Mouse (Mus musculus): ENCODE results near the gene Gm11273. TPM values are rescaled to one million over a fixed set of nuclear protein-coding genes. Genes with fewer than 3 reads are reported as not detected.
"Not testable (repeated sequence)": the region's sequence is repeated elsewhere in the genome, so short reads cannot be mapped to it uniquely, and the experiment has no call there.

The Gm11273 gene
- 4.8 and 7.3 TPM in 2 replicates for polyA plus RNA-seq (2015; fragmentation: Nextera tagmentation; extraction: Ambion mirVana)

DNA sequence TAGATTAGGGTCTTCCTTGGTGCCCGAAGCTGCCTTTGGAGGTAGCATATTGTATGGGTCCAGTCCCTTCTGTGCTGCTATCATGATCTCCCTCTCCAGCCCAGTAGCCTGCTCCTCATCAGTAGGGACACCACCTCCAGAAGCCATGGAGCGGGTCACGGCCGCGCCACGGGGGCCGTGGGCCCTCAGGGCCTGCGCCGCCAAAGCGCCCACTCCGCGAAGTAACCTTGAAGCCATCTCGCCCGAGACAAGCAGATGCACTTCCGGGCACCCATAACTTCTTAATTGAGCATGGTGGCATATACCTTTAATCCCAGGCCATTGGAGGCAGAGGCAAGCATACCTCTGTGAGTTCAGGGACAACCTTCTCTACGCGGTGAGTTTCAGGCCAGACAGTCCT is at the start of gene Gm11273:
Gm11273 (minus strand) TSS at position 237 of the 400 bp plus-strand sequence.
- H3K4me2 ChIP-seq; H3K27me3 ChIP-seq; ATAC-seq (ENCODE audit: insufficient read depth); H3K4me1 ChIP-seq (replicated peaks); H3K4me3 ChIP-seq (replicated peaks); H3K27ac ChIP-seq (replicated peaks); H3K36me3 ChIP-seq (replicated peaks); H3K9ac ChIP-seq; H3K9me3 ChIP-seq (replicated peaks): not testable (repeated sequence)
- WGBS (ENCODE audit: insufficient replicate concordance) = 84% methylated on average over 17 of the region's 17 CpGs

DNA sequence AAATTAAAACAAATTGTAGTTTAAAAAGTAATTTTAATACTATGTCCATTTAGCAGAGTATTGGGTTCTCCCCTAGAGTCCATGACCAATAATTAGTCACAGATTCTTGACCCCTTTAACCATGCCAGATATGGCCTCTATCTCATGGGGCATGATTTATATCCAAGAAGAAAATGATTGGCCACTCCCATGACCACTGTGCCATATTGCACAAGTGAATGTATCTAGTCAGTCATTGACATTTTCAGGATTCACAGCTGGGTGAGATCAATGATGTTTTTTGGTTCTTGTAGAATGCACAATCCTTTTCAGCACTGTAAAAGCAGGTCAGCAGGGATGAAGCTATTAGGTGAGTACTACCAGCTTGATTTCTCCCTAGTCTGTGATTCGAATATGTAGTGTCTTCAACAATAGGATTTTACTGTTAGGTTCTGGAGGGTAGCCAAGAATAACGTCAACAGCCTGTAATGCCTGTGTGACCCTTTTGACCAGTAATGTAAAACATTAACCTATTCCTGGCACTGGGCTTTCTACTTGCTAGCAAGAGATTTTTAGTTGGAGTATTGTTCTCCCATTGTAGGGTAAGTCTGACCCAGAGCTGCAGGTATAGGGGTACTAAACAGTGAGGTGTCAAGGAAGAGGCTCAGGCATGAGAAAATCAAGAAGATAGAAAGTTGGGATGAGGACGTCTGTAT is 49.3 kb upstream of the Gm11273 start:
- ATAC-seq (ENCODE audit: insufficient read depth) = peak; percentile 49; the same call in 1 of the 2 replicates
- no peak overlapping the region for H3K4me2 ChIP-seq

DNA sequence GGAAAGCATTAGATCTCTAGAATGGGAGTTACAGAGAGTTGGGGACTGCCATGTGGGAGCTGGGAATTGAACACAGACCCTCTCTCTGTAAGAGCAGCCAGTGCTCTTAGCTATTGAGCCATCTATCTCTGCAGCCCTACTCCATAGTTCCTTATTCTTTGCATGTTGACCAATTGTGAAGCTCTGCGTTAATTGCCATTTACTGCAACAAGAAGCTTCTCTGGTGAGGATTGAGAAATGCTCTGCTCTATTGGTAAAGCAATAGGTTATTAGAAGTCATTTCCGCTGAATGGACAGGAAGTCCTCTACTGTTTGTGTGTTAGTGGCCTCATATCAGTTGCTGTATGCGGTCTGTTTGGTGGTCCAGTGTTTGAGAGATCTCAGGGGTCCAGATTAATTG is 48.3 kb upstream of the Gm11273 start:
- ATAC-seq (ENCODE audit: insufficient read depth) = no peak
- no peak overlapping the region for H3K4me3 ChIP-seq (replicated peaks)
- no peak overlapping the region for H3K4me2 ChIP-seq
- no peaks in the 10 kb centered on the region for H3K4me1 ChIP-seq (replicated peaks)
- 51% methylated on average over 3 of the region's 3 CpGs for WGBS (ENCODE audit: insufficient replicate concordance)
- no peaks in the 10 kb centered on the region for H3K9me3 ChIP-seq (replicated peaks)
- no peaks in the 10 kb centered on the region for H3K36me3 ChIP-seq (replicated peaks)
- H3K9ac ChIP-seq = no peak overlapping the region
- no peaks in the 10 kb centered on the region for H3K27me3 ChIP-seq
- H3K27ac ChIP-seq (replicated peaks) = no peak overlapping the region

More for the DNA sequence above, 49.3 kb upstream of the Gm11273 start:
- H3K36me3 ChIP-seq (replicated peaks) = no peaks in the 10 kb centered on the region
- H3K27ac ChIP-seq (replicated peaks) = no peak overlapping the region
- no peak overlapping the region for H3K4me3 ChIP-seq (replicated peaks)
- no peaks in the 10 kb centered on the region for H3K27me3 ChIP-seq
- H3K4me1 ChIP-seq (replicated peaks) = no peaks in the 10 kb centered on the region
- 43% methylated on average over 3 of the region's 3 CpGs for WGBS (ENCODE audit: insufficient replicate concordance)
- H3K9ac ChIP-seq = no peak overlapping the region
- no peaks in the 10 kb centered on the region for H3K9me3 ChIP-seq (replicated peaks)

DNA sequence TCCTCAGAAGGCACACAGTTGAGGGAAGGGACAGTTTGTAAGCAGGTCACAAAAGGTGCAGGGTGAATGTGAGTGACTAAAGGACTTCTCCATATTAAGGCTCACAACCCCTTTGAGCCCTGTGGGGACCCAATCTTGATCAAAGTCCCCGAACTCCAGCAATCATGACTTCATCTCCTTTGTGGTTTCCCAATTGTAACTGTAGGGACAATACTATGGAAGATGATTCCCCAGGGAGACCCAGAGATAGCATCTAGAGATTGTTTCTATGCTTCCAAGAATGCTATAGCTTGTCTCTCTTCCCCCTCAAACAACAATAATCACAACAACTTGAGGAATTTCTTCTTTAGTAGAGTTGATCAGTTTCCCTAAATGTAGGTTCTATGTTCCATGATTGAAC is 41.5 kb upstream of the Gm11273 start, which contains the start of gene Olfr1366:
Olfr1366 (minus strand) TSS at position 101 of the 400 bp plus-strand sequence.
- Histone ChIP-seq H3K4me3 (replicated peaks) (no peak within 1 kb of the TSS), H3K4me2 (no peak within 1 kb of the TSS), H3K9me3 (replicated peaks) (no peaks in the 10 kb centered on the region), H3K9ac (no peak within 1 kb of the TSS), H3K36me3 (replicated peaks) (no peaks in the 10 kb centered on the region), H3K27ac (replicated peaks) (no peak within 1 kb of the TSS), H3K27me3 (0 out of 2 replicates have a peak, but pooled peaks cover 3% of the 10 kb centered on the region), H3K4me1 (replicated peaks) (no peaks in the 10 kb centered on the region)
- no peak for ATAC-seq (ENCODE audit: insufficient read depth)
- WGBS (ENCODE audit: insufficient replicate concordance) = 28% methylated on average over 1 of the region's 1 CpGs

DNA sequence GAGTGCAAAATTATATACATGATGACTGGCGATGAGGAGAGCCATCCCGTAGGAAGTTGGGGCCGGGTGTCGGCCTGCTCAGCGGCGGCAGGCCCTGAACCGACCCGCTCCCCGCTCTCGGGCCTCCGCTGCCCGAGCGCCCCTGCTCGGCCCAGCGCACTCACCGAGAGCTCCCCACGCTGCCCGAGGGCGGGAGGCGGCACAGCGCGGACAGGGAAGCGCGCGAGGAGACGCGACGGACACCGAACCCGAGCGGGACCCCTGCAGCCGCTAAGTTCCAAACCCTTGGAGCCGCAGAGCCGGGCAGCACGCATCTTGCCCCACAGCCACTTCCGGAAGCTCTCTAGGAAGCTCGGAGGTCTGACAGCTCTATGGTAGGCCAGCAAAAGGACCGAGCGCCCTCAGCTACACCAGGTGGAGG is 29.6 kb upstream of the Gm11273 start, which contains the start of gene Zkscan8:
Zkscan8 (minus strand) TSS at position 340 of the 421 bp plus-strand sequence.
- WGBS (ENCODE audit: insufficient replicate concordance) = 0% methylated on average over 39 of the region's 39 CpGs
- Histone ChIP-seq H3K4me3 (replicated peaks) (peak within 1 kb of the TSS; percentile 74), H3K4me1 (replicated peaks) (0 out of 2 replicates have a peak, but pooled peaks cover 2% of the 10 kb centered on the region), H3K9me3 (replicated peaks) (no peaks in the 10 kb centered on the region), H3K27ac (replicated peaks) (peak within 1 kb of the TSS; percentile 82), H3K9ac (peak within 1 kb of the TSS; percentile 88), H3K27me3 (no peaks in the 10 kb centered on the region), H3K36me3 (replicated peaks) (peaks cover 9% of the 10 kb centered on the region), H3K4me2 (peak within 1 kb of the TSS; percentile 72)
- peak; percentile 96 for ATAC-seq (ENCODE audit: insufficient read depth)

DNA sequence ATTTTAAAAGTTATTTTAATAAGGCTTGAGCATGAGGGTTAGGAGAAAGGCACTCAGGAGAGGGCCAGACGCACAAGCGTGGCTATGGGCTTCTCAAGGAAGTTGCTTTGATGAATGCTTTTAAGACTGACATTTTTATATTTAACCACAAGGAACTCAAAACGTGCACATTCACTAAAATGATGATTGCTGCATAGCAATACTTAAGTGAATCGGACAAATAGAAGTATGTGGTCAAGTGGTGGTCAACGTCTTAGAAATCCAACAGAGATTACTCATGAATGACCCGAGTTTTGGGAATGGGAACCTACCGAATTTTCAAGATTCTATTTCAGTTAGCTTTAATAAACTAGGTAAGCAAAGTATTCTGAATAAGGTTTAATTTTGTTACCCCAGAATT is 28.9 kb upstream of the Gm11273 start:
- H3K36me3 ChIP-seq (replicated peaks) = peaks cover 14% of the 10 kb centered on the region
- H3K9me3 ChIP-seq (replicated peaks) = no peaks in the 10 kb centered on the region
- peak overlapping the region; percentile 74 for H3K4me3 ChIP-seq (replicated peaks)
- 0 out of 2 replicates have a peak, but pooled peaks cover 2% of the 10 kb centered on the region for H3K4me1 ChIP-seq (replicated peaks)
- H3K27ac ChIP-seq (replicated peaks) = no peak overlapping the region
- H3K9ac ChIP-seq = no peak overlapping the region
- H3K4me2 ChIP-seq = peak overlapping the region; percentile 54
- ATAC-seq (ENCODE audit: insufficient read depth) = no peak
- no peaks in the 10 kb centered on the region for H3K27me3 ChIP-seq
- WGBS (ENCODE audit: insufficient replicate concordance) = 32% methylated on average over 7 of the region's 7 CpGs

DNA sequence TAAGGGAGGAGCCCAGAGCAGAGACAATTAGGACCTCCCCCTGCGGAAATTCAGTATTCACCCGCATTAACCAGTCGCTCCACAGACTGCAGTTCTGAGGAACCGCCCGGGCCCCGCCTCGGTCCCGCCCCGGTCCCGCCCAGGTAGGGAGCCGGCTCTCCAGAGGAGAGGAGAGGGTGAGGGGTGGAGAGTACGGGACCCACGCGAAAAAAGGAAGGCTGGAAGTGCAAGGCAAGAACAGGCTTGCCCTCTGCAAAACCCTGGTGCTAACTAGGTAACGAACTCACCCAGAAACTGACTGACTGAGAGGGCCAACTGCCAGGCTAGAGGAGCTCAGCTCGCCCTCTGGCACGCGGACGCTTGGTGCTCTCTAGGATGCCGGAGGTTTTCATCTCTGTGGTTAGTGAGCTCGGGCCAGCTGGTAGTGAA is 5.0 kb upstream of the Gm11273 start:
- Histone ChIP-seq H3K4me1 (replicated peaks) (peaks cover 7% of the 10 kb centered on the region), H3K36me3 (replicated peaks) (no peaks in the 10 kb centered on the region), H3K4me2 (peak overlapping the region; percentile 65), H3K9me3 (replicated peaks) (no peaks in the 10 kb centered on the region), H3K27ac (replicated peaks) (0 out of 2 replicates have a peak overlapping the region, but pooled peaks have one; percentile 51), H3K9ac (peak overlapping the region; percentile 62), H3K4me3 (replicated peaks) (peak overlapping the region; percentile 71), H3K27me3 (no peaks in the 10 kb centered on the region)
- ATAC-seq (ENCODE audit: insufficient read depth) = peak; percentile 99
- WGBS (ENCODE audit: insufficient replicate concordance) = under 1% methylated on average over 21 of the region's 21 CpGs

DNA sequence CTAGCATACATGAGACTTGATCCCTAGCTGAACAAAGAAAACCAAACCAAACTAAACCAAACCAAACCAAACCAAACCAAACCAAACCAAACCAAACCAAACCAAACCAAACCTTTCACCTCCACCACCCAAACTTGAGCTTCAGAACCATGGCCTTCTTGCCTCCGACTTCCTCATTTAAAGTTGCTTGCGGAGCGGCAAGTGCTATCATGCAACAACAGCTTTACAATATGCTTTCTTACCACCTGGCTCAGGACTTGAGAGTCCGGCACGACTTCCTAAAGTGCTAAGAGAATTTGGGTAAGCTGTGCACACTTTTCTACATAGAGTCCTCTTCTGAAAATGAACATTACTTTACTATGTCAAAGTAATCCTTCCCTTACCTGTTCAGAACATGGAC is 1.1 kb upstream of the Gm11273 start:
- Histone ChIP-seq H3K4me1 (replicated peaks) (peaks cover 7% of the 10 kb centered on the region), H3K27ac (replicated peaks) (no peak overlapping the region), H3K9ac (no peak overlapping the region), H3K27me3 (no peaks in the 10 kb centered on the region), H3K36me3 (replicated peaks) (no peaks in the 10 kb centered on the region), H3K4me3 (replicated peaks) (no peak overlapping the region), H3K9me3 (replicated peaks) (no peaks in the 10 kb centered on the region), H3K4me2 (no peak overlapping the region)
- 59% methylated on average over 5 of the region's 5 CpGs for WGBS (ENCODE audit: insufficient replicate concordance)
- ATAC-seq (ENCODE audit: insufficient read depth) = no peak

DNA sequence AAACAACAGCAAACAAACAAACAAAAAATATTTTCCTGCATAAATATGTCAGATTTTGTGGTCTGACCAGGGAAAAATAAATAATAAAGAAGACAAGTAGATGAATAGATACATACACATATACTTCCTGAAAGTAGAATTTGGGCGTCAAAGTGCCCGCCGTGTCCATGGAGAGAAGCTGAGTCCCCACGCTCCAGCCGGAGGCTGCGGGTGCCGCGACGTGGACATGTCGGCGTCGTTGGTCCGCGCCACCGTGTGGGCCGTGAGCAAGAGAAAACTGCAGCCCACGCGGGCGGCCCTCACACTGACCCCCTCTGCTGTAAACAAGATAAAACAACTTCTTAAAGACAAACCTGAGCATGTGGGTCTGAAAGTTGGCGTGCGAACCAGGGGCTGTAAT is 6.1 kb downstream of the Gm11273 start, which contains the start of gene AK157302:
AK157302 (plus strand) TSS at position 144 of the 400 bp plus-strand sequence.
- ATAC-seq (ENCODE audit: insufficient read depth) = no peak
- no peak within 1 kb of the TSS for H3K4me3 ChIP-seq (replicated peaks)
- H3K9me3 ChIP-seq (replicated peaks) = no peaks in the 10 kb centered on the region
- WGBS (ENCODE audit: insufficient replicate concordance) = 80% methylated on average over 21 of the region's 21 CpGs
- no peak within 1 kb of the TSS for H3K4me2 ChIP-seq
- no peaks in the 10 kb centered on the region for H3K27me3 ChIP-seq
- no peak within 1 kb of the TSS for H3K9ac ChIP-seq
- no peaks in the 10 kb centered on the region for H3K4me1 ChIP-seq (replicated peaks)
- H3K36me3 ChIP-seq (replicated peaks) = no peaks in the 10 kb centered on the region
- H3K27ac ChIP-seq (replicated peaks) = no peak within 1 kb of the TSS

DNA sequence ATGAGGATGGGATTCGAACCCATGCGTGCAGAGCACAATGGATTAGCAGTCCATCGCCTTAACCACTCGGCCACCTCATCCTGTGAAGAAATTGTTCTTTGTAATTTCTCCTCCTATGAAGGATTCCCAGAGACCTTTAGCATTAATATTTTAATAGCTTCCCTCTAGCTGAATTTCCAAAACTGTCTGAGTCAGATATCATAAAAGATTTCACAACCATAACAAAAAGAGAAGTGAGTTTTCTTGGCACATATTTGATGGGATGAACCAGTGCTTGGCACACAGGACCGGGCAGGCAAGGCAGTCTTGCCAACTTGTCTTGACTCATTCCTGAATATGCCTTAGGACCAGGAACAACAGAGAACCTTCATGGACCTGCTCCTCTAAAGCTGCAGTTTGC is 8.4 kb downstream of the Gm11273 start:
- Histone ChIP-seq H3K4me1 (replicated peaks) (no peaks in the 10 kb centered on the region), H3K27me3 (no peaks in the 10 kb centered on the region), H3K9me3 (replicated peaks) (no peaks in the 10 kb centered on the region), H3K4me2 (no peak overlapping the region), H3K4me3 (replicated peaks) (no peak overlapping the region), H3K36me3 (replicated peaks) (no peaks in the 10 kb centered on the region), H3K9ac (no peak overlapping the region), H3K27ac (replicated peaks) (no peak overlapping the region)
- ATAC-seq (ENCODE audit: insufficient read depth) = no peak
- WGBS (ENCODE audit: insufficient replicate concordance) = 74% methylated on average over 5 of the region's 5 CpGs

DNA sequence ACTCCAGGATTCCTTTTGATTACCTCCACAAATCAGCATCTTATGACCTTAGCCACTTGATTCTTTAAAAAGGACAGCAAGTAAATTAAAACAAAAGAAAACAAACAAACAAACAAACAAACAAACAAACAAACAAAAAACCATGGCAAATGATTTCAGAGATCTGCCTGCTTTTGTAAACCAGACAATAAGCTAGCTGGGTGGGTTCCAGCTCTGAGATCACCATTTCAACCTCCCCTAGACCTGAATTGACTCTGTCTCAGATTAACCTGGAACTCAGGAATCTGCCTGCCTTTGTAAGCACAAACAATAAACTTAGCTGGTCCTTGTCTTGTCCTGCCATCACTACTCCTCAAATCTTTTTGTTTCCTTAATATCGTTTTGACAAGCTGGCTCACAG is 14.3 kb downstream of the Gm11273 start:
- Histone ChIP-seq H3K27ac (replicated peaks) (no peak overlapping the region), H3K27me3 (no peaks in the 10 kb centered on the region), H3K9me3 (replicated peaks) (no peaks in the 10 kb centered on the region), H3K36me3 (replicated peaks) (no peaks in the 10 kb centered on the region), H3K9ac (no peak overlapping the region), H3K4me1 (replicated peaks) (no peaks in the 10 kb centered on the region), H3K4me3 (replicated peaks) (no peak overlapping the region), H3K4me2 (no peak overlapping the region)
- 64% methylated on average over 1 of the region's 1 CpGs for WGBS (ENCODE audit: insufficient replicate concordance)
- no peak for ATAC-seq (ENCODE audit: insufficient read depth)
